Mouse (Mus musculus): ENCODE results near the gene Olfr763. TPM values are rescaled to one million over a fixed set of nuclear protein-coding genes. Genes with fewer than 3 reads are reported as not detected.
"Not testable (repeated sequence)": the region's sequence is repeated elsewhere in the genome, so short reads cannot be mapped to it uniquely, and the experiment has no call there.

The Olfr763 gene
- total RNA-seq, 1 experiment, result not detected

GRCm38 (mm10) chr10:128990994-128991393 lies 19.6 kb upstream of the Olfr763 start:
- Histone ChIP-seq H3K27ac (ENCODE audit: insufficient read depth, low read depth, low read length, poor library complexity, severe bottlenecking) (no peak overlapping the region), H3K4me1 (ENCODE audit: control insufficient read depth in 2 of 2, insufficient read depth in 2 of 2, low read length in 2 of 2, poor library complexity in 1 of 2) (no peaks in the 10 kb centered on the region), H3K36me3 (ENCODE audit: control insufficient read depth, insufficient read depth, low read length, poor library complexity, severe bottlenecking) (no peaks in the 10 kb centered on the region), H3K9ac (ENCODE audit: insufficient read depth, low read depth, low read length, poor library complexity, severe bottlenecking) (no peak overlapping the region), H3K9me3 (ENCODE audit: control insufficient read depth, insufficient read depth, low read depth, low read length) (no peaks in the 10 kb centered on the region), H3K4me3 (ENCODE audit: insufficient read depth in 1 of 2, low read depth in 1 of 2, low read length in 2 of 2, poor library complexity in 1 of 2, severe bottlenecking in 1 of 2) (no peak overlapping the region)
- TF ChIP-seq ZNF384 (IDR thresholded peaks at IDR 0.05; ENCODE audit: low read depth, low read length), result no peak
- no peak for TF ChIP-seq HCFC1 (IDR thresholded peaks at IDR 0.05; ENCODE audit: borderline replicate concordance, insufficient read depth, low read length)
- no peak for TF ChIP-seq MAFK (IDR thresholded peaks at IDR 0.05; ENCODE audit: insufficient read depth, low read depth, low read length)
- no peak for TF ChIP-seq CHD2 (IDR thresholded peaks at IDR 0.05; ENCODE audit: low read depth, low read length)
- no peak for TF ChIP-seq ZC3H11A (IDR thresholded peaks at IDR 0.05; ENCODE audit: borderline replicate concordance, low read depth, low read length)
- no peak for DNase-seq (ENCODE audit: low read depth, low spot score)
- in situ Hi-C loops (cut with MboI; ENCODE audit: low sequenced_read_pairs in 2 of 2, unreplicated experiment in 2 of 2), result no loop called here

GRCm38 (mm10) chr10:128995796-128996195 lies 14.8 kb upstream of the Olfr763 start:
- H3K27ac ChIP-seq (ENCODE audit: insufficient read depth, low read depth, low read length, poor library complexity, severe bottlenecking), result no peak overlapping the region
- no peak overlapping the region for H3K4me3 ChIP-seq (ENCODE audit: insufficient read depth in 1 of 2, low read depth in 1 of 2, low read length in 2 of 2, poor library complexity in 1 of 2, severe bottlenecking in 1 of 2)
- H3K4me1 ChIP-seq (ENCODE audit: control insufficient read depth in 2 of 2, insufficient read depth in 2 of 2, low read length in 2 of 2, poor library complexity in 1 of 2), result no peaks in the 10 kb centered on the region
- no peak for DNase-seq (ENCODE audit: low read depth, low spot score)
- no peak for TF ChIP-seq CHD2 (IDR thresholded peaks at IDR 0.05; ENCODE audit: low read depth, low read length)
- in situ Hi-C loops (cut with MboI; ENCODE audit: low sequenced_read_pairs in 2 of 2, unreplicated experiment in 2 of 2), result no loop called here
- no peaks in the 10 kb centered on the region for H3K36me3 ChIP-seq (ENCODE audit: control insufficient read depth, insufficient read depth, low read length, poor library complexity, severe bottlenecking)
- no peak overlapping the region for H3K9ac ChIP-seq (ENCODE audit: insufficient read depth, low read depth, low read length, poor library complexity, severe bottlenecking)
- H3K9me3 ChIP-seq (ENCODE audit: control insufficient read depth, insufficient read depth, low read depth, low read length), result no peaks in the 10 kb centered on the region

GRCm38 (mm10) chr10:128996523-128997040 lies 14.0 kb upstream of the Olfr763 start:
- Histone ChIP-seq H3K27ac (ENCODE audit: insufficient read depth, low read depth, low read length, poor library complexity, severe bottlenecking) (no peak overlapping the region), H3K9me3 (ENCODE audit: control insufficient read depth, insufficient read depth, low read depth, low read length) (no peaks in the 10 kb centered on the region), H3K36me3 (ENCODE audit: control insufficient read depth, insufficient read depth, low read length, poor library complexity, severe bottlenecking) (no peaks in the 10 kb centered on the region), H3K4me1 (ENCODE audit: control insufficient read depth in 2 of 2, insufficient read depth in 2 of 2, low read length in 2 of 2, poor library complexity in 1 of 2) (no peaks in the 10 kb centered on the region), H3K9ac (ENCODE audit: insufficient read depth, low read depth, low read length, poor library complexity, severe bottlenecking) (no peak overlapping the region), H3K4me3 (ENCODE audit: insufficient read depth in 1 of 2, low read depth in 1 of 2, low read length in 2 of 2, poor library complexity in 1 of 2, severe bottlenecking in 1 of 2) (no peak overlapping the region)
- in situ Hi-C loops (cut with MboI; ENCODE audit: low sequenced_read_pairs in 2 of 2, unreplicated experiment in 2 of 2), result no loop called here
- TF ChIP-seq ZNF384 (IDR thresholded peaks at IDR 0.05; ENCODE audit: low read depth, low read length) (no peak), ZC3H11A (IDR thresholded peaks at IDR 0.05; ENCODE audit: borderline replicate concordance, low read depth, low read length) (no peak), HCFC1 (IDR thresholded peaks at IDR 0.05; ENCODE audit: borderline replicate concordance, insufficient read depth, low read length) (no peak), MAFK (IDR thresholded peaks at IDR 0.05; ENCODE audit: insufficient read depth, low read depth, low read length) (no peak), CHD2 (IDR thresholded peaks at IDR 0.05; ENCODE audit: low read depth, low read length) (no peak)
- DNase-seq (ENCODE audit: low read depth, low spot score), result no peak

GRCm38 (mm10) chr10:129004032-129004920 lies 6.3 kb upstream of the Olfr763 start:
- TF ChIP-seq ZNF384 (IDR thresholded peaks at IDR 0.05; ENCODE audit: low read depth, low read length) (no peak), ZC3H11A (IDR thresholded peaks at IDR 0.05; ENCODE audit: borderline replicate concordance, low read depth, low read length) (no peak), MAFK (IDR thresholded peaks at IDR 0.05; ENCODE audit: insufficient read depth, low read depth, low read length) (no peak), HCFC1 (IDR thresholded peaks at IDR 0.05; ENCODE audit: borderline replicate concordance, insufficient read depth, low read length) (no peak), CHD2 (IDR thresholded peaks at IDR 0.05; ENCODE audit: low read depth, low read length) (no peak)
- H3K9ac ChIP-seq (ENCODE audit: insufficient read depth, low read depth, low read length, poor library complexity, severe bottlenecking), result no peak overlapping the region
- no peak for DNase-seq (ENCODE audit: low read depth, low spot score)
- H3K4me3 ChIP-seq (ENCODE audit: insufficient read depth in 1 of 2, low read depth in 1 of 2, low read length in 2 of 2, poor library complexity in 1 of 2, severe bottlenecking in 1 of 2), result no peak overlapping the region
- no peaks in the 10 kb centered on the region for H3K9me3 ChIP-seq (ENCODE audit: control insufficient read depth, insufficient read depth, low read depth, low read length)
- H3K4me1 ChIP-seq (ENCODE audit: control insufficient read depth in 2 of 2, insufficient read depth in 2 of 2, low read length in 2 of 2, poor library complexity in 1 of 2), result no peaks in the 10 kb centered on the region
- no peaks in the 10 kb centered on the region for H3K36me3 ChIP-seq (ENCODE audit: control insufficient read depth, insufficient read depth, low read length, poor library complexity, severe bottlenecking)
- in situ Hi-C loops (cut with MboI; ENCODE audit: low sequenced_read_pairs in 2 of 2, unreplicated experiment in 2 of 2), result no loop called here
- no peak overlapping the region for H3K27ac ChIP-seq (ENCODE audit: insufficient read depth, low read depth, low read length, poor library complexity, severe bottlenecking)

GRCm38 (mm10) chr10:129011511-129011910 lies 920 bp downstream of the Olfr763 start:
- H3K4me3 ChIP-seq (ENCODE audit: insufficient read depth in 1 of 2, low read depth in 1 of 2, low read length in 2 of 2, poor library complexity in 1 of 2, severe bottlenecking in 1 of 2); H3K27ac ChIP-seq (ENCODE audit: insufficient read depth, low read depth, low read length, poor library complexity, severe bottlenecking); H3K36me3 ChIP-seq (ENCODE audit: control insufficient read depth, insufficient read depth, low read length, poor library complexity, severe bottlenecking); H3K4me1 ChIP-seq (ENCODE audit: control insufficient read depth in 2 of 2, insufficient read depth in 2 of 2, low read length in 2 of 2, poor library complexity in 1 of 2); DNase-seq (ENCODE audit: low read depth, low spot score); H3K9ac ChIP-seq (ENCODE audit: insufficient read depth, low read depth, low read length, poor library complexity, severe bottlenecking); H3K9me3 ChIP-seq (ENCODE audit: control insufficient read depth, insufficient read depth, low read depth, low read length); in situ Hi-C loops (cut with MboI; ENCODE audit: low sequenced_read_pairs in 2 of 2, unreplicated experiment in 2 of 2): not testable (repeated sequence)
